Mouse (Mus musculus) MEL (cell line): ENCODE results near the gene Rplp0. TPM values are rescaled to one million over a fixed set of nuclear protein-coding genes. Genes with fewer than 3 reads are reported as not detected.
A peak's percentile ranks its signal among the peaks of the same experiment; 100 is the strongest.

Source experiments
- DNase-seq: peaks from one replicate; pipeline ENCODE4 v3.0.0; 2011; ENCODE audit warnings: low read depth, low spot score
- H3K27ac ChIP-seq: 2 replicates; pipeline ENCODE4 v1.5.1; 2012; ENCODE audit warnings: low read depth, mild to moderate bottlenecking, control low read depth, low read length, moderate library complexity; ENCODE audit not compliant: control insufficient read depth
- H3K27me3 ChIP-seq, 2 experiments: fragments of 150-350 bp in 1 of 2; sonication (generic) in 1 of 2; 2 replicates each; pipeline ENCODE4 v1.6.1; 2012; ENCODE audit warnings: low read length in 2 of 2, mild to moderate bottlenecking in 2 of 2, improper control_type of control experiment in 1 of 2, moderate library complexity in 1 of 2; ENCODE audit not compliant: insufficient read depth in 2 of 2, control insufficient read depth in 1 of 2
- H3K36me3 ChIP-seq, 2 experiments: 2 replicates each; pipeline ENCODE4 v1.6.1; 2012 to 2014; ENCODE audit warnings: low read length in 2 of 2, improper control_type of control experiment in 1 of 2, inconsistent platforms in 1 of 2, mild to moderate bottlenecking in 1 of 2; ENCODE audit not compliant: insufficient read depth in 2 of 2, control insufficient read depth in 1 of 2
- H3K4me1 ChIP-seq, 2 experiments: fragments of 150-350 bp in 1 of 2; sonication (generic) in 1 of 2; 2 replicates each; pipeline ENCODE4 v1.6.1; 2012; ENCODE audit warnings: low read length in 2 of 2, improper control_type of control experiment in 1 of 2, mild to moderate bottlenecking in 1 of 2; ENCODE audit not compliant: insufficient read depth in 2 of 2, control insufficient read depth in 1 of 2
- H3K4me3 ChIP-seq, 2 experiments: fragments of 150-350 bp in 1 of 2; sonication (generic) in 1 of 2; 2 replicates each; pipeline ENCODE4 v1.5.1; 2012; ENCODE audit warnings: low read depth in 2 of 2, low read length in 2 of 2, mild to moderate bottlenecking in 2 of 2, moderate library complexity in 2 of 2, control low read depth in 1 of 2, improper control_type of control experiment in 1 of 2; ENCODE audit not compliant: control insufficient read depth in 1 of 2, insufficient read depth in 1 of 2
- H3K79me2 ChIP-seq: 2 replicates; pipeline ENCODE4 v1.6.1; 2012; ENCODE audit warnings: mild to moderate bottlenecking, low read length, moderate library complexity; ENCODE audit not compliant: control insufficient read depth, poor library complexity, insufficient read depth
- H3K9ac ChIP-seq: 2 replicates; pipeline ENCODE4 v1.6.1; 2012; ENCODE audit warnings: low read depth, mild to moderate bottlenecking, control low read depth, low read length, moderate library complexity; ENCODE audit not compliant: control insufficient read depth, poor library complexity, severe bottlenecking
- H3K9me3 ChIP-seq: fragments of 150-350 bp; sonication (generic); replicated peaks from 2 replicates; pipeline ENCODE4 v1.6.1; 2012; ENCODE audit warnings: mild to moderate bottlenecking, low read length, improper control_type of control experiment, moderate library complexity; ENCODE audit not compliant: insufficient read depth
- CHD1 ChIP-seq: IDR thresholded peaks from 2 replicates; pipeline ENCODE4 v1.6.1; 2012; ENCODE audit warnings: low read depth, mild to moderate bottlenecking, inconsistent platforms, low read length, improper control_type of control experiment
- CHD2 ChIP-seq: IDR thresholded peaks from 2 replicates; pipeline ENCODE4 v1.6.1; 2011; ENCODE audit warnings: low read length, improper control_type of control experiment
- CTCF ChIP-seq, 3 experiments: IDR thresholded peaks in 2 of 3; conservative IDR thresholded peaks in 1 of 3; 2 replicates each; pipeline ENCODE4 v1.5.1; 2011 to 2012; ENCODE audit warnings: low read length in 3 of 3, low read depth in 2 of 3, mild to moderate bottlenecking in 2 of 3, improper control_type of control experiment in 1 of 3, inconsistent platforms in 1 of 3, mixed read lengths in 1 of 3, moderate library complexity in 1 of 3; ENCODE audit not compliant: control insufficient read depth in 1 of 3, insufficient read depth in 1 of 3, poor library complexity in 1 of 3, severe bottlenecking in 1 of 3
- ELF1 ChIP-seq: IDR thresholded peaks from 2 replicates; pipeline ENCODE4 v1.6.1; 2014; ENCODE audit warnings: low read depth, mild to moderate bottlenecking, inconsistent platforms, low read length, improper control_type of control experiment, moderate library complexity
- EP300 ChIP-seq, 2 experiments: IDR thresholded peaks; 2 replicates each; pipeline ENCODE4 v1.6.1; 2011; ENCODE audit warnings: improper control_type of control experiment in 2 of 2, low read length in 2 of 2, low read depth in 1 of 2, mild to moderate bottlenecking in 1 of 2
- ETS1 ChIP-seq: IDR thresholded peaks from 2 replicates; pipeline ENCODE4 v1.6.1; 2012; ENCODE audit warnings: low read depth, mild to moderate bottlenecking, inconsistent platforms, low read length, improper control_type of control experiment, moderate library complexity
- GATA1 ChIP-seq: IDR thresholded peaks from 2 replicates; pipeline ENCODE4 v1.6.1; 2011; ENCODE audit warnings: low read depth, low read length, improper control_type of control experiment
- HCFC1 ChIP-seq: IDR thresholded peaks from 2 replicates; pipeline ENCODE4 v1.6.1; 2012; ENCODE audit warnings: low read depth, mild to moderate bottlenecking, inconsistent platforms, low read length, improper control_type of control experiment, moderate library complexity
- JUND ChIP-seq: IDR thresholded peaks from 2 replicates; pipeline ENCODE4 v1.6.1; 2011; ENCODE audit warnings: low read depth, mild to moderate bottlenecking, improper control_type of control experiment, low read length
- KAT2A ChIP-seq: conservative IDR thresholded peaks from 2 replicates; pipeline ENCODE4 v1.6.1; 2012; ENCODE audit warnings: low read depth, low read length, improper control_type of control experiment, inconsistent platforms
- MAFK ChIP-seq: IDR thresholded peaks from 2 replicates; pipeline ENCODE4 v1.6.1; 2011; ENCODE audit warnings: low read depth, mild to moderate bottlenecking, low read length, improper control_type of control experiment, borderline replicate concordance
- MAX ChIP-seq: IDR thresholded peaks from 2 replicates; pipeline ENCODE4 v1.6.1; 2011; ENCODE audit warnings: low read length, improper control_type of control experiment
- MAZ ChIP-seq: IDR thresholded peaks from 2 replicates; pipeline ENCODE4 v1.6.1; 2012; ENCODE audit warnings: low read depth, mild to moderate bottlenecking, inconsistent platforms, low read length, improper control_type of control experiment
- MEF2A ChIP-seq: IDR thresholded peaks from 2 replicates; pipeline ENCODE4 v1.6.1; 2014; ENCODE audit warnings: low read depth, mild to moderate bottlenecking, inconsistent platforms, low read length, improper control_type of control experiment; ENCODE audit not compliant: poor library complexity, insufficient replicate concordance, severe bottlenecking; ENCODE audit errors: extremely low read depth
- MXI1 ChIP-seq: IDR thresholded peaks from 2 replicates; pipeline ENCODE4 v1.6.1; 2011; ENCODE audit warnings: mild to moderate bottlenecking, low read depth, low read length, improper control_type of control experiment
- MYB ChIP-seq: IDR thresholded peaks from 2 replicates; pipeline ENCODE4 v1.6.1; 2011; ENCODE audit warnings: mild to moderate bottlenecking, low read depth, low read length, improper control_type of control experiment
- MYC ChIP-seq: IDR thresholded peaks from 2 replicates; pipeline ENCODE4 v1.6.1; 2011; ENCODE audit warnings: low read depth, mild to moderate bottlenecking, low read length, improper control_type of control experiment, moderate library complexity
- NELFE ChIP-seq: IDR thresholded peaks from 2 replicates; pipeline ENCODE4 v1.6.1; 2011; ENCODE audit warnings: low read depth, low read length, improper control_type of control experiment
- NRF1 ChIP-seq: IDR thresholded peaks from 2 replicates; pipeline ENCODE4 v1.6.1; 2014; ENCODE audit warnings: low read depth, mild to moderate bottlenecking, inconsistent platforms, low read length, improper control_type of control experiment, moderate library complexity; ENCODE audit not compliant: poor library complexity, insufficient read depth, severe bottlenecking
- POLR2A ChIP-seq, 2 experiments: IDR thresholded peaks; 2 replicates each; pipeline ENCODE4 v1.6.1; 2011 to 2012; ENCODE audit warnings: low read length in 2 of 2, mild to moderate bottlenecking in 2 of 2, control low read depth in 1 of 2, improper control_type of control experiment in 1 of 2, low read depth in 1 of 2, moderate library complexity in 1 of 2; ENCODE audit not compliant: control insufficient read depth in 1 of 2, insufficient read depth in 1 of 2, poor library complexity in 1 of 2
- POLR2AphosphoS2 ChIP-seq: IDR thresholded peaks from 2 replicates; pipeline ENCODE4 v1.6.1; 2011; ENCODE audit warnings: low read length, improper control_type of control experiment
- POLR2AphosphoS5 ChIP-seq: IDR thresholded peaks from 2 replicates; pipeline ENCODE4 v1.6.1; 2012; ENCODE audit warnings: low read depth, borderline replicate concordance, mild to moderate bottlenecking, inconsistent platforms, low read length, moderate library complexity, mixed read lengths
- RAD21 ChIP-seq: IDR thresholded peaks from 2 replicates; pipeline ENCODE4 v1.6.1; 2011; ENCODE audit warnings: mild to moderate bottlenecking, low read depth, low read length, improper control_type of control experiment
- RCOR1 ChIP-seq: IDR thresholded peaks from 2 replicates; pipeline ENCODE4 v1.6.1; 2012; ENCODE audit warnings: low read depth, mild to moderate bottlenecking, inconsistent platforms, low read length, improper control_type of control experiment
- SIN3A ChIP-seq: IDR thresholded peaks from 2 replicates; pipeline ENCODE4 v1.6.1; 2012; ENCODE audit warnings: low read length, improper control_type of control experiment, inconsistent platforms
- SMC3 ChIP-seq: IDR thresholded peaks from 2 replicates; pipeline ENCODE4 v1.6.1; 2011; ENCODE audit warnings: low read depth, low read length, improper control_type of control experiment
- TAL1 ChIP-seq: IDR thresholded peaks from 2 replicates; pipeline ENCODE4 v1.6.1; 2012; ENCODE audit warnings: mild to moderate bottlenecking, inconsistent platforms, low read length, moderate library complexity, mixed read lengths
- TBP ChIP-seq: IDR thresholded peaks from 2 replicates; pipeline ENCODE4 v1.8.0; 2011; ENCODE audit warnings: low read depth, low read length, improper control_type of control experiment
- TCF12 ChIP-seq: IDR thresholded peaks from 2 replicates; pipeline ENCODE4 v1.6.1; 2014; ENCODE audit warnings: low read depth, mild to moderate bottlenecking, inconsistent platforms, low read length, improper control_type of control experiment, moderate library complexity
- UBTF ChIP-seq: IDR thresholded peaks from 2 replicates; pipeline ENCODE4 v1.6.1; 2012; ENCODE audit warnings: low read depth, mild to moderate bottlenecking, inconsistent platforms, low read length, improper control_type of control experiment, moderate library complexity, borderline replicate concordance; ENCODE audit not compliant: insufficient read depth
- USF1 ChIP-seq: IDR thresholded peaks from 2 replicates; pipeline ENCODE4 v1.6.1; 2014; ENCODE audit warnings: low read depth, mild to moderate bottlenecking, inconsistent platforms, low read length, improper control_type of control experiment, moderate library complexity
- USF2 ChIP-seq, 2 experiments: IDR thresholded peaks; 2 replicates each; pipeline ENCODE4 v1.6.1; 2011 to 2012; ENCODE audit warnings: improper control_type of control experiment in 2 of 2, low read length in 2 of 2, borderline replicate concordance in 1 of 2, inconsistent platforms in 1 of 2, low read depth in 1 of 2, mild to moderate bottlenecking in 1 of 2; ENCODE audit not compliant: insufficient read depth in 1 of 2
- ZC3H11A ChIP-seq: IDR thresholded peaks from 2 replicates; pipeline ENCODE4 v1.6.1; 2012; ENCODE audit warnings: low read depth, mild to moderate bottlenecking, inconsistent platforms, low read length, improper control_type of control experiment
- ZKSCAN1 ChIP-seq: IDR thresholded peaks from 2 replicates; pipeline ENCODE4 v1.6.1; 2012; ENCODE audit warnings: low read depth, mild to moderate bottlenecking, inconsistent platforms, low read length, improper control_type of control experiment, moderate library complexity
- ZMIZ1 ChIP-seq: IDR thresholded peaks from 2 replicates; pipeline ENCODE4 v1.6.1; 2012; ENCODE audit warnings: low read depth, mild to moderate bottlenecking, inconsistent platforms, low read length, improper control_type of control experiment, moderate library complexity
- ZNF384 ChIP-seq: IDR thresholded peaks from 2 replicates; pipeline ENCODE4 v1.6.1; 2012; ENCODE audit warnings: low read depth, mild to moderate bottlenecking, inconsistent platforms, low read length, improper control_type of control experiment
- polyA plus RNA-seq, 2 experiments: library from polyadenylated mRNA; stranded (reverse) in 1 of 2; unstranded in 1 of 2; fragments of >175 nt in 1 of 2; fragments of >200 nt in 1 of 2; gene quantifications; 2 replicates each; pipeline versions ENCODE4 v1.2.1 to v1.2.4; 2012; ENCODE audit warnings: low replicate concordance in 2 of 2, low read depth in 1 of 2; ENCODE audit not compliant: insufficient read length in 2 of 2, insufficient read depth in 1 of 2, missing spikeins in 1 of 2
- total RNA-seq: library from RNA; depleted of rRNA; stranded (reverse); fragments of 300-350 nt; gene quantifications from 2 replicates; pipeline ENCODE4 v1.2.3, GENCODE M21; 2012

Rplp0 gene
- total and polyA plus RNA-seq, 3 experiments: 3,028 to 4,164 (median 3,294) TPM

- no peaks in the 10 kb centered on the region for H3K27me3 ChIP-seq
- TF ChIP-seq POLR2A (IDR thresholded peaks at IDR 0.05; ENCODE audit: control insufficient read depth in 1 of 2, insufficient read depth in 1 of 2, low read depth in 1 of 2, low read length in 2 of 2, poor library complexity in 1 of 2): peak in 1 of 2 experiments; percentile 40; a peak in 1 of 4 replicates
- no peak for TF ChIP-seq NELFE
- TF ChIP-seq NRF1: no peak
- TF ChIP-seq RCOR1: no peak
- TF ChIP-seq CHD1: no peak
- TF ChIP-seq USF2 (IDR thresholded peaks at IDR 0.05; ENCODE audit: borderline replicate concordance in 1 of 2, insufficient read depth in 1 of 2, low read depth in 1 of 2, low read length in 2 of 2): no peak
- TF ChIP-seq MAX: peak; percentile 70; the same call in 1 of the 2 replicates
- TF ChIP-seq TCF12: no peak
- TF ChIP-seq ELF1: no peak
- TF ChIP-seq POLR2AphosphoS5: no peak
- TF ChIP-seq GATA1: no peak
- TF ChIP-seq SIN3A: peak; percentile 52; the same call in 1 of the 2 replicates
- no peak for TF ChIP-seq TAL1
- peak; percentile 88 for TF ChIP-seq SMC3
- no peak for TF ChIP-seq EP300 (IDR thresholded peaks at IDR 0.05; ENCODE audit: low read depth in 1 of 2, low read length in 2 of 2)
- no peak for TF ChIP-seq POLR2AphosphoS2
- TF ChIP-seq CTCF (IDR thresholded peaks at IDR 0.05 in 2 of 3, conservative IDR thresholded peaks at IDR 0.05 in 1 of 3; ENCODE audit: control insufficient read depth in 1 of 3, insufficient read depth in 1 of 3, low read depth in 2 of 3, low read length in 3 of 3, poor library complexity in 1 of 3, severe bottlenecking in 1 of 3): peak; percentile 81 to 98 (median 90)
- no peak for TF ChIP-seq JUND
- no peak for TF ChIP-seq MYB
- no peak for TF ChIP-seq KAT2A
- peak; percentile 66; the same call in 1 of the 2 replicates for TF ChIP-seq MAFK
- TF ChIP-seq HCFC1: no peak
- TF ChIP-seq RAD21: peak; percentile 88
- peak; percentile 68 for TF ChIP-seq MXI1
- peak; percentile 89 for TF ChIP-seq MYC
- no peak for TF ChIP-seq USF1
- TF ChIP-seq TBP: 0 out of 2 replicates have a peak, but pooled peaks have one; percentile 20
- no peak for TF ChIP-seq MEF2A
- no peak for TF ChIP-seq CHD2
- no peak for TF ChIP-seq ETS1
- TF ChIP-seq ZC3H11A: peak; percentile 91
- TF ChIP-seq MAZ: no peak; the same call in 1 of the 2 replicates
- no peak for TF ChIP-seq ZKSCAN1
- no peak for TF ChIP-seq ZNF384
- no peak for TF ChIP-seq UBTF
- TF ChIP-seq ZMIZ1: no peak
- no peaks in the 10 kb centered on the region for H3K9me3 ChIP-seq
- peaks cover 0 to 17% of the 10 kb centered on the region in 2 experiments; a peak in 2 of 4 replicates for H3K36me3 ChIP-seq
- H3K27ac ChIP-seq: no peak overlapping the region
- H3K4me1 ChIP-seq: peaks cover 4 to 23% of the 10 kb centered on the region in 2 experiments
- peak overlapping the region; percentile 65 for H3K9ac ChIP-seq
- DNase-seq: peak; percentile 90
- H3K4me3 ChIP-seq: peak overlapping the region; percentile 8 to 21; a peak in 3 of 4 replicates
- no peaks in the 10 kb centered on the region for H3K79me2 ChIP-seq
Observed at GRCm38 (mm10) chr5:115538693-115539043, 20.6 kb upstream of the Rplp0 start.
